ENCODE assay signal across 9 mouse cellular contexts in genomic region chr2:157751589-157752373, GRCm38 (mm10). TPM values are rescaled to one million over a fixed set of nuclear protein-coding genes. Genes with fewer than 3 reads are reported as not detected.
DNase-seq lines count a peak whose midpoint lies in the region; ATAC-seq and TF ChIP-seq lines count a peak whose summit lies in the region.
"Had no signal": no experiment of that assay in that cellular context is flagged by ENCODE, and none has a peak within 500 bp of the region (broad histone marks: within the 10 kb centered on the region; RNA-seq: fewer than 3 reads in every experiment).

No protein-coding gene starts in this region.

- H3K4me1 ChIP-seq in liver, adult 2 months (ENCODE audit: control insufficient read depth, insufficient read depth, low read length) = peaks cover 10% of the 10 kb centered on the region; the same call in 1 of the 2 replicates
- peaks cover 7% of the 10 kb centered on the region for H3K4me1 ChIP-seq in hindbrain, embryonic 11.5 days (replicated peaks; ENCODE audit: control insufficient read depth, insufficient read depth, low read length)

- no peak overlapping the region for H3K9ac ChIP-seq in liver, adult 2 months (ENCODE audit: low read depth, low read length)
- H3K9ac ChIP-seq in hindbrain, embryonic 11.5 days (ENCODE audit: low read depth, low read length) = no peak overlapping the region
- H3K9ac ChIP-seq: limb, embryonic 13.5 days had no signal

- no peak overlapping the region for H3K4me3 ChIP-seq in liver, adult 2 months (ENCODE audit: insufficient read depth, low read depth, low read length)
- H3K4me3 ChIP-seq in hindbrain, embryonic 11.5 days (ENCODE audit: low read depth, low read length) = no peak overlapping the region
- H3K4me3 ChIP-seq: limb, embryonic 13.5 days had no signal

- DNase-seq in liver, adult 2 months (ENCODE audit: extremely low read depth, low read depth, low spot score) = peak; percentile 84
- DNase-seq in liver = no peak
- DNase-seq in frontal cortex, postnatal 14 days (ENCODE audit: low spot score in 2 of 2) = peak; percentile 41 to 64
- peak; percentile 41 for DNase-seq in hindbrain, embryonic 11.5 days (ENCODE audit: low spot score)
- peak; percentile 73 for DNase-seq in layer of hippocampus, adult 9-11 months
- DNase-seq in lung, postnatal 4 days = peak; percentile 53 to 77
- peak; percentile 34 to 42 for DNase-seq in right cerebral cortex, postnatal 36 days (ENCODE audit: low spot score in 2 of 2)
- no peak for DNase-seq in thymus, postnatal 10 days (ENCODE audit: low spot score in 2 of 2)

- peak; percentile 63 for ATAC-seq in hindbrain, embryonic 11.5 days (ENCODE audit: low FRiP score)

- no peaks in the 10 kb centered on the region for H3K27me3 ChIP-seq in liver, adult 2 months (ENCODE audit: control insufficient read depth, insufficient read depth, low read length)
- H3K27me3 ChIP-seq in hindbrain, embryonic 11.5 days (ENCODE audit: control insufficient read depth, insufficient read depth, low read length) = no peaks in the 10 kb centered on the region
- H3K27me3 ChIP-seq: limb, embryonic 13.5 days had no signal

- no peaks in the 10 kb centered on the region for H3K36me3 ChIP-seq in liver, adult 2 months (ENCODE audit: control insufficient read depth, insufficient read depth, low read length)
- H3K36me3 ChIP-seq in hindbrain, embryonic 11.5 days (ENCODE audit: control insufficient read depth, insufficient read depth, low read length) = no peaks in the 10 kb centered on the region
- H3K36me3 ChIP-seq: limb, embryonic 13.5 days had no signal

- no peaks in the 10 kb centered on the region for H3K9me3 ChIP-seq in hindbrain, embryonic 11.5 days (ENCODE audit: control insufficient read depth, low read length)
- H3K9me3 ChIP-seq: limb, embryonic 13.5 days had no signal

- H3K79me2 ChIP-seq in liver, adult 2 months (ENCODE audit: control insufficient read depth, insufficient read depth, low read length) = peaks cover 28% of the 10 kb centered on the region; the same call in 1 of the 2 replicates

- H3K4me2 ChIP-seq in hindbrain, embryonic 11.5 days (replicated peaks; ENCODE audit: low read depth, low read length) = no peak overlapping the region
- H3K4me2 ChIP-seq: limb, embryonic 13.5 days had no signal

- WGBS in liver, adult 2 months = 43% methylated on average over 22 of the region's 22 CpGs
- 58% methylated on average over 22 of the region's 22 CpGs for WGBS in hindbrain, embryonic 11.5 days

- no peak for TF ChIP-seq CTCF in liver, adult 2 months (IDR thresholded peaks at IDR 0.05; ENCODE audit: low read depth, low read length)

- H3K27ac ChIP-seq in liver, adult 2 months (replicated peaks; ENCODE audit: insufficient read depth, low read depth, low read length) = no peak overlapping the region
- peak overlapping the region; percentile 77 for H3K27ac ChIP-seq in hindbrain, embryonic 11.5 days (ENCODE audit: low read depth, low read length)
- H3K27ac ChIP-seq: limb, embryonic 13.5 days had no signal

- no peak for TF ChIP-seq POLR2A in liver, adult 2 months (IDR thresholded peaks at IDR 0.05; ENCODE audit: extremely low read depth, insufficient read depth, low read length)

RNA-seq across cellular contexts. Expression of gene Ctnnbl1, which starts 14.6 kb away (rescaled TPM):
- 14.4 and 15.2 TPM in 2 replicates for total RNA-seq in liver, adult 2 months (2014; rRNA removed)
- 9.9 and 10.1 TPM in 2 replicates for polyA plus RNA-seq in liver, adult 2 months (2012; rRNA removed)
- 90.1 and 104 TPM in 2 replicates for polyA plus RNA-seq in hindbrain, embryonic 11.5 days (2014; fragmentation: Nextera tagmentation; extraction: Ambion mirVana)

Comparison
In these comparisons a context has a peak if more than half of its experiments do, and no peak if none do; other contexts are left out.
1. DNase-seq: peak in liver, adult 2 months (single experiment), frontal cortex, postnatal 14 days (2 of 2), hindbrain, embryonic 11.5 days (single experiment), layer of hippocampus, adult 9-11 months (single experiment), lung, postnatal 4 days (2 of 2) and right cerebral cortex, postnatal 36 days (2 of 2); none in liver (single experiment) and thymus, postnatal 10 days (0 of 2).